Mouse (Mus musculus) megakaryocyte, embryonic 14.5 days (primary cell): ENCODE data around the gene Fst.

Experiments
- FLI1 ChIP-seq: IDR thresholded peaks from 2 replicates; pipeline ENCODE4 v1.6.1; 2012; ENCODE audit warnings: low read length, inconsistent platforms, mixed read lengths
- GATA1 ChIP-seq: IDR thresholded peaks from 3 replicates; pipeline ENCODE4 v1.6.1; 2012; ENCODE audit warnings: mixed read lengths, low read length, inconsistent platforms, borderline replicate concordance

- TF ChIP-seq FLI1: no peak
- no peak for TF ChIP-seq GATA1
These were observed 26.3 kb downstream of the Fst start for GRCm38 (mm10) chr13:114432491-114432890.
